Mouse (Mus musculus) kidney, embryonic 14.5 days (tissue): ENCODE results near the gene Tmem203. TPM values are rescaled to one million over a fixed set of nuclear protein-coding genes. Genes with fewer than 3 reads are reported as not detected.
A peak's percentile ranks its signal among the peaks of the same experiment; 100 is the strongest.

Experiments
- ATAC-seq: fragments of 200-750 bp; cut with Nextera tagmentation; 2 replicates; pipeline ENCODE4 v1.8.0; 2017; ENCODE audit warnings: moderate number of reproducible peaks, mild to moderate bottlenecking, moderate TSS enrichment, moderate library complexity; ENCODE audit not compliant: low FRiP score, low TSS enrichment
- H3K27ac ChIP-seq: fragments of 300-500 bp; sonication (generic); 2 replicates; pipeline ENCODE4 v1.5.1; 2014; ENCODE audit warnings: low read depth, mild to moderate bottlenecking, low read length, moderate library complexity, mixed read lengths
- H3K27me3 ChIP-seq: fragments of 300-500 bp; sonication (generic); 2 replicates; pipeline ENCODE4 v1.6.1; 2014; ENCODE audit warnings: mild to moderate bottlenecking, low read length; ENCODE audit not compliant: control insufficient read depth, insufficient read depth
- H3K36me3 ChIP-seq: fragments of 300-500 bp; sonication (generic); 2 replicates; pipeline ENCODE4 v1.6.1; 2014; ENCODE audit warnings: low read length, mixed read lengths; ENCODE audit not compliant: control insufficient read depth, insufficient read depth
- H3K4me1 ChIP-seq: fragments of 300-500 bp; sonication (generic); 2 replicates; pipeline ENCODE4 v1.6.1; 2014; ENCODE audit warnings: low read length, mixed read lengths; ENCODE audit not compliant: control insufficient read depth, insufficient read depth
- H3K4me2 ChIP-seq: fragments of 300-500 bp; sonication (generic); replicated peaks from 2 replicates; pipeline ENCODE4 v1.6.1; 2014; ENCODE audit warnings: low read depth, mild to moderate bottlenecking, low read length
- H3K4me3 ChIP-seq: fragments of 300-500 bp; sonication (generic); 2 replicates; pipeline ENCODE4 v1.5.1; 2014; ENCODE audit warnings: mild to moderate bottlenecking, low read length
- H3K9ac ChIP-seq: fragments of 300-500 bp; sonication (generic); 2 replicates; pipeline ENCODE4 v1.6.1; 2014; ENCODE audit warnings: low read depth, mild to moderate bottlenecking, low read length, moderate library complexity
- H3K9me3 ChIP-seq: fragments of 300-500 bp; sonication (generic); 2 replicates; pipeline ENCODE4 v1.6.1; 2016; ENCODE audit warnings: low read length; ENCODE audit not compliant: control insufficient read depth
- WGBS: fragments of 180-500 bp; shearing (Covaris S2); extraction: QIAGEN DNeasy Blood & Tissue Kit; methylation state at CpG from one replicate; pipeline ENCODE4 v1.1.7; 2014; 5-methylcytosine and 5-hydroxymethylcytosine counted together
- polyA plus RNA-seq: library from polyadenylated mRNA; unstranded; fragments of >200 nt; fragmentation: Nextera tagmentation; extraction: Ambion mirVana; gene quantifications from 2 replicates; pipeline ENCODE4 v1.2.1, GENCODE M21; 2014

Tmem203 gene
- 17.0 and 25.4 TPM in 2 replicates for polyA plus RNA-seq

DNA sequence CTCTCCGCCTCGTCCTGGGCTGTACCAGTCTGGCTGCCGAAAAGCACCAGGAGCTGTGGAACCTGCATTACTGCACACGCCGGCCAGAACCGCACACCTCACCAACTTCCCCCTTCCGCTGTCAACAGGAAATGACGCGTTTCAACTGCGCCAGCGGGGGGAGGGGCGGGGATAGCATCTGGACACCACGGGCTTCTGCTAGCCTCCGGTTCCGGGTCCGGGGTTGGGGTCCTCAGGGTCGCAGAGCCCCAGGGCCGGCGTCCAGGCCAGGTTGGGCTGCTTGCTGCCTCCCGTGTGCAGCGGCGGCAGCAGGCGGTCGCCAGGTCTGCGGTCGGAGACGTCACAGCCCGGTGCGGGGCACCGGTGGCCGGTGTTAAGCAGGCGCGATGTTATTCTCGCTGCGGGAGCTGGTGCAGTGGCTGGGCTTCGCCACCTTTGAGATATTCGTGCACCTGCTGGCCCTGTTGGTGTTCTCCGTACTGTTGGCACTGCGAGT is at the start of gene Tmem203:
Tmem203 (plus strand) TSS at position 156 of the 496 bp plus-strand sequence.
- H3K9me3 ChIP-seq, result no peaks in the 10 kb centered on the region
- peak; percentile 92 for ATAC-seq
- under 1% methylated on average over 39 of the region's 39 CpGs for WGBS

DNA sequence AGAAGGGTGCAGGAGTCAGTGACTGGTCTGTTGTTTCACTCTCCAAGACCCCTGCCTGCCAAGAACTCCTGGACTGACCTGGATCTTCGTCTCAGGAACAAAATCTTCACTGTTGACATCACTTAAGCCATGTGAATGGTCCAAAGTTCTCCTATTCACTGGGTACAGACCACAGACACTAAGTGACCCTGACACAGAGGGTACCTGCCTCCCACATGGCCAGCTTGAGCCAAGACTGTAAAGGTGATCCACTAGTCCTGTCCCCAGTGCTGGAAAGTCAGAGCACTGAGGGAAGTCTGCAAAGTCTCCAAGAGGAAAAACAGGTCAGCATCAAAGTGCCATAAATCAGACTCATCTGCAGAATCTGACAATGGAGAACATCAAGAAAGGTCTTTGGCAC is 47.6 kb upstream of the Tmem203 start:
- 83% methylated on average over 1 of the region's 1 CpGs for WGBS
- Histone ChIP-seq H3K4me3 (no peak overlapping the region), H3K36me3 (peaks cover 59% of the 10 kb centered on the region), H3K27me3 (no peaks in the 10 kb centered on the region), H3K4me1 (peaks cover 15% of the 10 kb centered on the region), H3K9me3 (no peaks in the 10 kb centered on the region), H3K9ac (no peak overlapping the region), H3K27ac (no peak overlapping the region), H3K4me2 (no peak overlapping the region)
- ATAC-seq, result no peak

More for the DNA sequence above, at the start of gene Tmem203:
- peak within 1 kb of the TSS; percentile 63 for H3K27ac ChIP-seq
- H3K27me3 ChIP-seq, result no peaks in the 10 kb centered on the region
- H3K36me3 ChIP-seq, result peaks cover 19% of the 10 kb centered on the region
- peaks cover 12% of the 10 kb centered on the region for H3K4me1 ChIP-seq
- peak within 1 kb of the TSS; percentile 95 for H3K4me2 ChIP-seq
- H3K9ac ChIP-seq, result peak within 1 kb of the TSS; percentile 73
- peak within 1 kb of the TSS; percentile 87 for H3K4me3 ChIP-seq

DNA sequence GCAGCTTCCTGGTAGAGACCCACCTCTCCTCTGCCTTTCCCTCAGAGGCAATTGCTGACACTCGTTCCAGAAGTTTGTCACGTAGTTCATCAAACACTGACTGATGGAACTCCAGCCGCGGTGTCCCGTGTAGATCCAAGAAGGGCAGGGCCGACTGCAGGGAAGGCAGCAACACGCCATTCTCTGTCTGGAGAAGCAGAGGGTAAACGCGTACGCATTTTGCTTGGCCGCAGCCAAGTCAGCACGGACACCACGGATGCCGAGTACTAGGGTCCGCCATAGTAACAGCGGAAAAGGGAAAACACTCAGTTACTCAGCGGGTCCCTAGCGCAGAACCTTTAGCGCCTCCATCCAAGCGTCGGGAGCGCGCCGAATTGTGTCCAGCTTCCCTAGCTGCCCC is 44.6 kb upstream of the Tmem203 start:
- WGBS, result under 1% methylated on average over 24 of the region's 24 CpGs
- ATAC-seq, result no peak

DNA sequence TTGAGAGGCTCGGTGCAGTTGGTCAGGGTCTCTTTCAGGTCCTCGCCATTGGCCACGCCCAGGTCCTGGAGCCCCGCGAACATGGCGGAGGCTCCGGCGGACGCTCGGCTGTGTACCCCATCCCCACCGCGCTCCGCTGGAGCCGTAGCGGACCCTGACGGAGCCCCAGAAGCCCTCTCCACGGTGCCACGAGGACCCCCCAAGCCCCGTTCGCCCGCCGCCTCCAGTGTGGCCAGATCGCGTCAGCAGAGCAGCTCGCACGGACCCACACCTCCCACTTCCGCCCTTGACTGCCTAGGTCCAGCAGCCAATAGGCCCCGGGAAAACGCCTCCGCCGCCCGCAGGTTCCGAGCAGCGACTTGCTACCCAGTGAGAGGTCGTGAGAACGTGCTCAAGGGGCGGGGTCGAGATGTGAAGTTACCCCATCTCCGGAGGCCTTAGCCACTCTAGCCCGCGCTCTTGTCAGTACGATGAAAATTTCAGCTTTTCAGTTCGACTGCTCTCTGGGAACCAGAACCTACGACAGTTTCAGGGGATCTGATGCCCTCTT is 44.0 kb upstream of the Tmem203 start, which contains the start of gene Nelfb:
Nelfb (minus strand) TSS at position 369 of the 550 bp plus-strand sequence.
- ATAC-seq, result peak; percentile 96
- H3K9ac ChIP-seq, result peak within 1 kb of the TSS; percentile 92
- H3K27ac ChIP-seq, result peak within 1 kb of the TSS; percentile 87
- H3K9me3 ChIP-seq, result no peaks in the 10 kb centered on the region
- peak within 1 kb of the TSS; percentile 90 for H3K4me2 ChIP-seq
- H3K36me3 ChIP-seq, result peaks cover 23% of the 10 kb centered on the region
- under 1% methylated on average over 44 of the region's 44 CpGs for WGBS
- no peaks in the 10 kb centered on the region for H3K27me3 ChIP-seq
- H3K4me1 ChIP-seq, result peaks cover 15% of the 10 kb centered on the region
- peak within 1 kb of the TSS; percentile 92 for H3K4me3 ChIP-seq

More for the DNA sequence above, 44.6 kb upstream of the Tmem203 start:
- Histone ChIP-seq H3K4me1 (peaks cover 15% of the 10 kb centered on the region), H3K27ac (peak overlapping the region; percentile 87), H3K4me2 (peak overlapping the region; percentile 90), H3K9me3 (no peaks in the 10 kb centered on the region), H3K36me3 (peaks cover 28% of the 10 kb centered on the region), H3K4me3 (peak overlapping the region; percentile 92), H3K9ac (peak overlapping the region; percentile 92), H3K27me3 (no peaks in the 10 kb centered on the region)

DNA sequence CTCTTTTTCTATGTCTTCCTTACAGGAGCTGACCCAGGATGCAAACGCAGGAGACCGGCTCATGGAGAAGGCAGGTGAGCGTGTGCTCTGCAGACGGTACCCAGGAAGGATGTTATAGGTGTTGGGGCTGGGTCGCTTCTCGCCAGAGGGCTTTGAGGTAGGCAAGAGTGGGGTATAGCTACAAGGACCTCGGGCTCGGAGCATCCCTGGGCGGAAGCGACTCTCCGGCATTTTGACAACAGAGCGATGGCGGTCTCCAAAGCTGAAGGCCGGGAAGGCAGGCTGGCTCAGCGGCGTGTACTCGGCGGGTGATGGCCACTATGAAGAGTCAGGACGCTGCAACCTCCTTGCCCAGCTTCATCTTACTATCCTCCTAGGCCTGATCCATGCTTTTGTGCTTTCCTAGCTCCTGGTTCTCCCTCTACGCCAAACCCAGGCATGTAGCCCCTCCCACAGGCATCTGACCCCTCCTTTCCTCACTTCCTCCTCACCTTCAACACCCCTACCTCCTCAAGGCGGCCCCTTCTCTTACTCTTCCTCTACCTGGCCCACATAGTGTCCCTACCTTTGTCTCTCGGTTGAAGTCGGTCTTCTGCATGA is 41.9 kb upstream of the Tmem203 start:
- Histone ChIP-seq H3K4me1 (peaks cover 15% of the 10 kb centered on the region), H3K4me3 (no peak overlapping the region), H3K9ac (no peak overlapping the region), H3K4me2 (no peak overlapping the region), H3K36me3 (peaks cover 7% of the 10 kb centered on the region; the same call in 1 of the 2 replicates), H3K27me3 (no peaks in the 10 kb centered on the region), H3K27ac (no peak overlapping the region), H3K9me3 (no peaks in the 10 kb centered on the region)
- 62% methylated on average over 23 of the region's 23 CpGs for WGBS
- ATAC-seq, result no peak

DNA sequence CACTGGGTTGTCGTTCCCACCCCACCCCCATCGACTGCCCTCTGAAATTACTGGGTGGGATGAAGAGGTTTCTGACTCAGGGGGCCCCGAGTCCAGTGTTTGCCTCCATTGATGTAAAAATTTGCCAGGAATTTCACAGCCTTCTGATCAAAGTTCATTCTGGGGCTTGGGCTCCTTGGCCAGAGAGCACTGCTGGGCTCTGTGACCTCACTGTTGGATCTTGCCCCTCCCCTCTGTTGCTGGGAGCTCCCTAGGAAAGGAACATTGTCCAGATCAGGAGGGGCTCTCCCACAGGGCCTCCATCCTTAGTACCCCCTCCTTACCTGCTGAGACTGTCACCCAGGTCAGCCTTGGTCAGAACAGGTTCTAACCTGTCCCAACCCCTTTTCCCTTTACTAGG is 40.8 kb upstream of the Tmem203 start, which contains the start of gene Stpg3:
Stpg3 (minus strand) TSS at position 194 of the 400 bp plus-strand sequence.
- Histone ChIP-seq H3K4me3 (no peak within 1 kb of the TSS), H3K9ac (no peak within 1 kb of the TSS), H3K4me2 (no peak within 1 kb of the TSS), H3K27ac (no peak within 1 kb of the TSS), H3K36me3 (no peaks in the 10 kb centered on the region), H3K27me3 (no peaks in the 10 kb centered on the region), H3K4me1 (peaks cover 10% of the 10 kb centered on the region), H3K9me3 (no peaks in the 10 kb centered on the region)
- 55% methylated on average over 3 of the region's 3 CpGs for WGBS
- no peak for ATAC-seq

DNA sequence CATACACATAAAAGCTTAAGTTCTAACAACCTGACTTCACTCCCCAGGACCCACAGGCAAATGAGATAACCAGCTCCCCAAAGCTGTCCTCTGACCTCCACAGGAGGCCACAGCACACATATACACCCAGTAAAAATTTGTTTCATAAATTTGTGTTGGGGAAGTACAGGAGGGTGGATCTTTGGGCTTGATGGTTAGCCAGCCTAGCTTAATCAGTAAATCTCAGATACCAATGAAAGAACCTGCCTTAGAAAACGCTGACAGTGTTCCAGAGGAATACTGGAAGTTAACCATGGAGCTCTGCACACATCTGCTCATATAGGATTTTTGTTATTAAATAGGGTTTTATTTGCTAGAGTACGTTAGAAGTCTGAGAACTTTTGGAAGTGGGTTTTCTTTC is 37.6 kb upstream of the Tmem203 start:
- peaks cover 8% of the 10 kb centered on the region; the same call in 1 of the 2 replicates for H3K36me3 ChIP-seq
- no peak overlapping the region for H3K4me2 ChIP-seq
- no peak overlapping the region for H3K27ac ChIP-seq
- H3K9me3 ChIP-seq, result no peaks in the 10 kb centered on the region
- ATAC-seq, result no peak
- H3K4me3 ChIP-seq, result no peak overlapping the region
- no peaks in the 10 kb centered on the region for H3K4me1 ChIP-seq
- no peak overlapping the region for H3K9ac ChIP-seq
- WGBS, result 49% methylated on average over 2 of the region's 2 CpGs
- no peaks in the 10 kb centered on the region for H3K27me3 ChIP-seq

DNA sequence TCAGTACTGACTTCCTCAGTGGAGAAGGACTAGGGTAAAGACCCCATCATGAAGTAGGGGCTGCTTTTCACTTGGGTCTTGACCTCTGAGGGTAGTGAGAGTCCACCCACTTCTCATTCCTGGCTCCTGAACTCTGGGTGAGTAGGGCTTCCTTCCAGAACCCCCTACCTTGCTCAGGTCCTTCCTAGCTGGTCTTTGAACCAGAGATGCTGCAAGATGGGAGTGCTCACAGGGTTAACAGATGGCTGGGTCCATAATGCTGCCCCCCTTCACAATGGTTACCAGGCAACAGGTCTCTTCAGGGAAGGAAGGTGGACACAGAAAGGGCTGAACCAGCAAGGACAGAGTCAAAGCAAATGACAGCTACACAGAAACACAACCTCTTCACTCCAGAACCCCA is 36.8 kb upstream of the Tmem203 start, which contains the start of gene Fam166a:
Fam166a (plus strand) TSS at position 301 of the 400 bp plus-strand sequence.
- Histone ChIP-seq H3K36me3 (peaks cover 11% of the 10 kb centered on the region; the same call in 1 of the 2 replicates), H3K4me3 (no peak within 1 kb of the TSS), H3K27me3 (no peaks in the 10 kb centered on the region), H3K9ac (no peak within 1 kb of the TSS), H3K9me3 (no peaks in the 10 kb centered on the region), H3K4me2 (no peak within 1 kb of the TSS), H3K4me1 (peaks cover 3% of the 10 kb centered on the region), H3K27ac (no peak within 1 kb of the TSS)
- no peak for ATAC-seq

DNA sequence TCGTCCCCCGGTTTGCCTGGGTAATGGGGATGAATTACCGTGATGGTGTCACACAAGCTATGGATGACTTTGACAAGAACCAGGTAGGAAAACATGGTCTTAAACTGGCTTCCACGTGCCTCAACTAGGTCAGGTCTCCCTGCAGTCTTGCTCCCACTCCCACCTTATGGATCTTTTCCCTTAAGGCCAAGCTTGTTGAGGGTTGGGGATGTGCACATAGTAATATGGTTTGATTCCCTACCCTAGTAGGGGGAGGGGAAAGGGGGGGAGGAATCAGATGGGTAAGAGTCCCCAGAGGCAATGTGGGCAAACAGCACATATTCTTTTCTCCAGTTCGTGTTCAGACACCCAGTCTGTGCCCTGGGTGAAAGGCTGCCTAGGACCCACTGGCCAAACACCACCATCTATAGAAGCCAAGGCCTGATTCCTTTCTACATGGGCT is 33.9 kb upstream of the Tmem203 start:
- 69% methylated on average over 5 of the region's 5 CpGs for WGBS
- no peak for ATAC-seq
- H3K27ac ChIP-seq, result no peak overlapping the region

More for the DNA sequence above, 33.9 kb upstream of the Tmem203 start:
- H3K4me2 ChIP-seq, result no peak overlapping the region
- no peaks in the 10 kb centered on the region for H3K9me3 ChIP-seq
- H3K9ac ChIP-seq, result no peak overlapping the region
- no peak overlapping the region for H3K4me3 ChIP-seq
- H3K27me3 ChIP-seq, result no peaks in the 10 kb centered on the region
- peaks cover 13% of the 10 kb centered on the region for H3K4me1 ChIP-seq
- H3K36me3 ChIP-seq, result peaks cover 11% of the 10 kb centered on the region; the same call in 1 of the 2 replicates
